Mouse (Mus musculus): Measurements from ENCODE around the gene Zfhx3.

DNA sequence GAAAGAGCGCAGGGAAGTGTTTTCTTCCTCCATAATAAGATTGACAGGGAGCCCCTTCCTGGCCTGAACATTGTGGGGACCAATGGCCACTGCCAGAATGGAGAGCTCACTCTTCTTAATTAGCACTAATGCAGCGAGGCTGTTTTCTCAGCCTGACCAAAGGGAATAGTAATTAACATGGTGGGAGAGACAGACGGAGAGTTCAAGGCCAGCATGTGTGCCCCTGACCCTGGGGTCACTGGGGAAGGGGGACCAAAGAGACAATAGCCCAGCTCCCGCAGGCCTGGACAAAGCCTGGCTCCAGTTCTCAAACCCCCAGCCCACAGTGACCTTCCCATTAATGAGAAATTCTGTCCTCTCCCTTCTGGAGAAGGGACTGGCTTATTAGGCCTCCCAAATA is 419.0 kb downstream of the Zfhx3 start:
- TF ChIP-seq EP300 (IDR thresholded peaks at IDR 0.05; ENCODE audit: insufficient read depth, low read depth, low read length) (no peak), POLR2A (IDR thresholded peaks at IDR 0.05; ENCODE audit: insufficient read depth, low read length) (no peak)
